Mouse (Mus musculus): ENCODE results near the gene Irf2bpl.

- TF ChIP-seq ZKSCAN1 (IDR thresholded peaks at IDR 0.05; ENCODE audit: low read depth, low read length) (no peak), TCF12 (IDR thresholded peaks at IDR 0.05; ENCODE audit: low read depth, low read length) (no peak)
These were observed 15.0 kb upstream of the Irf2bpl start for GRCm38 (mm10) chr12:86899461-86900179.

Measured in MEL (cell line).